Mouse (Mus musculus) forebrain, embryonic 11.5 days (tissue): ENCODE data around the gene Polk. TPM values are rescaled to one million over a fixed set of nuclear protein-coding genes. Genes with fewer than 3 reads are reported as not detected.

ENCODE experiments used
- ATAC-seq: fragments of 200-750 bp; cut with Nextera tagmentation; replicated peaks from 2 replicates; pipeline ENCODE4 v1.8.0; 2017; ENCODE audit warnings: moderate TSS enrichment; ENCODE audit not compliant: low FRiP score
- DNase-seq: peaks from one replicate; pipeline ENCODE4 v3.0.0-alpha.2; 2017; ENCODE audit warnings: low spot score
- H3K27ac ChIP-seq: fragments of 300-500 bp; sonication (generic); 2 replicates; pipeline ENCODE4 v1.5.1; 2014; ENCODE audit warnings: low read depth, low read length
- H3K27me3 ChIP-seq: fragments of 300-500 bp; sonication (generic); 2 replicates; pipeline ENCODE4 v1.6.1; 2014; ENCODE audit warnings: mild to moderate bottlenecking, low read length, mixed read lengths; ENCODE audit not compliant: control insufficient read depth, insufficient read depth
- H3K36me3 ChIP-seq: fragments of 300-500 bp; sonication (generic); 2 replicates; pipeline ENCODE4 v1.6.1; 2014; ENCODE audit warnings: mild to moderate bottlenecking, low read length, moderate library complexity, mixed read lengths; ENCODE audit not compliant: control insufficient read depth, insufficient read depth
- H3K4me1 ChIP-seq: fragments of 300-500 bp; sonication (generic); replicated peaks from 2 replicates; pipeline ENCODE4 v1.6.1; 2014; ENCODE audit warnings: low read length, mixed read lengths; ENCODE audit not compliant: control insufficient read depth, insufficient read depth
- H3K4me2 ChIP-seq: fragments of 300-500 bp; sonication (generic); 2 replicates; pipeline ENCODE4 v1.6.1; 2014; ENCODE audit warnings: low read depth, mild to moderate bottlenecking, low read length, moderate library complexity, mixed read lengths; ENCODE audit not compliant: severe bottlenecking
- H3K4me3 ChIP-seq: fragments of 300-500 bp; sonication (generic); 2 replicates; pipeline ENCODE4 v1.5.1; 2014; ENCODE audit warnings: low read depth, low read length
- H3K9ac ChIP-seq: fragments of 300-500 bp; sonication (generic); 2 replicates; pipeline ENCODE4 v1.6.1; 2014; ENCODE audit warnings: low read length
- H3K9me3 ChIP-seq: fragments of 300-500 bp; sonication (generic); 2 replicates; pipeline ENCODE4 v1.6.1; 2016; ENCODE audit warnings: low read length, mixed read lengths; ENCODE audit not compliant: control insufficient read depth
- WGBS: fragments of 180-500 bp; shearing (Covaris S2); extraction: QIAGEN DNeasy Blood & Tissue Kit; methylation state at CpG from one replicate; pipeline ENCODE4 v1.1.7; 2014; 5-methylcytosine and 5-hydroxymethylcytosine counted together
- polyA plus RNA-seq: library from polyadenylated mRNA; unstranded; fragments of >200 nt; fragmentation: Nextera tagmentation; extraction: Ambion mirVana; gene quantifications from 2 replicates; pipeline ENCODE4 v1.2.1, GENCODE M21; 2014

Polk gene
- polyA plus RNA-seq, 1 experiment from 2014 or later: 10.4 TPM

DNA sequence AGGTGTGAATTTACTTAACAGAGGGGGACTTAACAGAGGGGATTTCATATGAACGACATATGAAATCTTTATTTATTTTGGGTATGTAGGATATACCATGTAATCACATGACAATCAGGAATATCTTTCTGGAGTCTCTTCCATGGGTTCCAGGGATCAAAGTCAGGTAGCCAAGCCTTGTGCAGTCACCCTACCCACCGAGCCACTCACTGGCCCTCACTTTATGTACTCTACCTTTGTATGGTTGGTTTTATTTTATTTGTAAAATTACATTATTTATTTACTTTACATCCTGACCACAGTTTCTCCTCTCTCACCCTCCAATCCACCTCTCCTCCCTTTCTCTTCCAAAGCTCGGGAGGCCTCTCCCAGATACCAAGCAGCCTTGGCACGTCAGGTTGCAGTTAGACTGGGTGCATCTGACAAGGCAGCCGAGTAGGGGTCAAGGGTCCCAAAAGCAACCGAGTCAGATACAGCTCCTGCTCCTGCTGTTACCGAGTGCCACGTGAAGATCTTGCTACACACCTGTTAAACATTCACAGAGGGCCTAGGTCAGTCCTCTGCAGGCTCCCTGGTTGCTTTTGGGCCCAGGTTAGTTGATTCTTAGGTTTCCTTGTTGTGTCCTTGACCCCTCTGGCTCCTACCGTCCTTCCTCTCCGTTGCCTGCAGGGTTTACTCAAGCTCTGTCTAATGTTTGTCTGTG is 28.1 kb upstream of the Polk start:
- no peaks in the 10 kb centered on the region for H3K27me3 ChIP-seq
- H3K4me3 ChIP-seq: no peak overlapping the region
- no peak overlapping the region for H3K4me2 ChIP-seq
- H3K27ac ChIP-seq: no peak overlapping the region
- H3K4me1 ChIP-seq: no peaks in the 10 kb centered on the region; the same call in 1 of the 2 replicates
- no peak overlapping the region for H3K9ac ChIP-seq
- no peaks in the 10 kb centered on the region for H3K36me3 ChIP-seq
- ATAC-seq (no peak), DNase-seq (no peak)
- 64% methylated on average over 10 of the region's 10 CpGs for WGBS
- H3K9me3 ChIP-seq: no peaks in the 10 kb centered on the region

- ATAC-seq: no peak
- H3K4me2 ChIP-seq: no peak overlapping the region
- no peaks in the 10 kb centered on the region for H3K27me3 ChIP-seq
- WGBS: 52% methylated on average over 6 of the region's 6 CpGs
- no peaks in the 10 kb centered on the region for H3K9me3 ChIP-seq
- DNase-seq: no peak
- no peak overlapping the region for H3K27ac ChIP-seq
- no peak overlapping the region for H3K9ac ChIP-seq
- no peaks in the 10 kb centered on the region; the same call in 1 of the 2 replicates for H3K4me1 ChIP-seq
- no peak overlapping the region for H3K4me3 ChIP-seq
- no peaks in the 10 kb centered on the region for H3K36me3 ChIP-seq
These were observed 25.6 kb upstream of the Polk start for GRCm38 (mm10) chr13:96567977-96568376.

DNA sequence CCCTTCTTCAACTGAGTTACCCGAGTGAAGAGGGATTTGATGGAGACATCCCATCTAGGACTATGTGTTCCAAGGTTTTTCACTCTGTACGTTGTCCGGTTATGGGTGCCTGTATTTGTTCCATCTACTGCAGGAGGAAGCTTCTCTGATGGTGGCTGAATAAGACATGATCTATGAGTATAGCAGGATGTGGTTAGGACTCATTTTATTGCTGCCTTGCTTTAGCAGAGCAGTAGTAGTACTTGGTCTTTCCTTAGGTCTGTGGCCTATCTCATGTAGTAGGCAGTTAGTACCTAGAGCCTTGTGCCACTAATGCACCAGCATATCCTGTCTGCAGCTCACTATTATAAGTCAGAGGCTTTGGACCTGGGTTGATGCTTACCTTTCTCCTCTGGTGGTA is 12.7 kb upstream of the Polk start:
- no peak for DNase-seq
- Histone ChIP-seq H3K4me3 (no peak overlapping the region), H3K27me3 (no peaks in the 10 kb centered on the region), H3K36me3 (no peaks in the 10 kb centered on the region), H3K27ac (no peak overlapping the region), H3K9ac (no peak overlapping the region), H3K4me1 (no peaks in the 10 kb centered on the region), H3K4me2 (no peak overlapping the region), H3K9me3 (no peaks in the 10 kb centered on the region)
- no peak for ATAC-seq
- 90% methylated on average over 3 of the region's 3 CpGs for WGBS

GRCm38 (mm10) chr13:96547941-96548340 is 5.6 kb upstream of the Polk start:
- DNase-seq (no peak), ATAC-seq (no peak)
- 71% methylated on average over 4 of the region's 4 CpGs for WGBS
- Histone ChIP-seq H3K36me3 (no peaks in the 10 kb centered on the region), H3K4me3 (no peak overlapping the region), H3K4me1 (no peaks in the 10 kb centered on the region), H3K27me3 (no peaks in the 10 kb centered on the region), H3K9me3 (no peaks in the 10 kb centered on the region), H3K9ac (no peak overlapping the region), H3K27ac (no peak overlapping the region), H3K4me2 (no peak overlapping the region)

DNA sequence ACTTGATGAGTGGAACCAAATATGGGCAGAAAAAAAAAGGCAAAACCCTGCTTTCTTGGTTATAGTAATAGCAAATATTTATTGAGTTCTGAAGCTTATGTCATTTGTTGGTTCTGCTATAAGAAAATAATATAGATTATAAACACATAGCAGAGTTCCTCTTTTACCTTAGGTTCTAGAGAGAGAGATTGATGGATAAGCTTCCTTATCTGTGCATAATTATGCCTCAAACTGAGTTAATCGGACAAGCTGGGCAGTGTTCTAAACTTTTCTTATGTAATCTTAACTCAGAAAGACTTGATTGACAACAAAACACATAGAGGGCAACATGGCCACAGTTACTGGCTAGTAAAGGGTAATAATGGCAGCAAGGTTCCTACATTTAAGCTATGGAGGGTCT is 4.9 kb upstream of the Polk start:
- ATAC-seq (no peak), DNase-seq (no peak)
- H3K9me3 ChIP-seq: no peaks in the 10 kb centered on the region
- no peak overlapping the region for H3K27ac ChIP-seq
- WGBS: 79% methylated on average over 1 of the region's 1 CpGs
- no peak overlapping the region for H3K4me3 ChIP-seq
- H3K36me3 ChIP-seq: no peaks in the 10 kb centered on the region
- H3K27me3 ChIP-seq: no peaks in the 10 kb centered on the region
- H3K9ac ChIP-seq: no peak overlapping the region
- H3K4me1 ChIP-seq: no peaks in the 10 kb centered on the region
- H3K4me2 ChIP-seq: no peak overlapping the region

- DNase-seq: no peak
- no peaks in the 10 kb centered on the region for H3K27me3 ChIP-seq
- no peak overlapping the region for H3K4me2 ChIP-seq
- no peaks in the 10 kb centered on the region for H3K4me1 ChIP-seq
- WGBS: 74% methylated on average over 2 of the region's 2 CpGs
- no peak for ATAC-seq
- no peak overlapping the region for H3K4me3 ChIP-seq
- H3K36me3 ChIP-seq: no peaks in the 10 kb centered on the region
- H3K27ac ChIP-seq: no peak overlapping the region
- no peak overlapping the region for H3K9ac ChIP-seq
- H3K9me3 ChIP-seq: no peaks in the 10 kb centered on the region
These were observed 2.1 kb upstream of the Polk start for GRCm38 (mm10) chr13:96544506-96544905.

GRCm38 (mm10) chr13:96542901-96543891 is 817 bp upstream of the Polk start:
- Histone ChIP-seq H3K27ac (peak overlapping the region; percentile 78; the same call in 1 of the 2 replicates), H3K36me3 (no peaks in the 10 kb centered on the region), H3K27me3 (no peaks in the 10 kb centered on the region), H3K9ac (peak overlapping the region; percentile 91), H3K9me3 (no peaks in the 10 kb centered on the region), H3K4me3 (peak overlapping the region; percentile 76), H3K4me1 (no peaks in the 10 kb centered on the region), H3K4me2 (peak overlapping the region; percentile 72)
- peak; percentile 21 for ATAC-seq
- DNase-seq: peak; percentile 76
- WGBS: under 1% methylated on average over 61 of the region's 73 CpGs

GRCm38 (mm10) chr13:96541381-96541780 is 998 bp downstream of the Polk start:
- 54% methylated on average over 2 of the region's 2 CpGs for WGBS
- ATAC-seq: no peak
- H3K4me2 ChIP-seq: peak overlapping the region; percentile 72; the same call in 1 of the 2 replicates

More at GRCm38 (mm10) chr13:96541381-96541780, 998 bp downstream of the Polk start:
- Histone ChIP-seq H3K27me3 (no peaks in the 10 kb centered on the region), H3K4me3 (peak overlapping the region; percentile 76), H3K9me3 (no peaks in the 10 kb centered on the region), H3K9ac (no peak overlapping the region), H3K27ac (no peak overlapping the region), H3K36me3 (no peaks in the 10 kb centered on the region), H3K4me1 (no peaks in the 10 kb centered on the region)
- DNase-seq: no peak
